Comparison of ENCODE assay signal across 9 mouse cellular contexts in genomic region chr11:69966860-69967517, GRCm38 (mm10). TPM values are rescaled to one million over a fixed set of nuclear protein-coding genes. Genes with fewer than 3 reads are reported as not detected.
DNase-seq lines count a peak whose midpoint lies in the region; ATAC-seq and TF ChIP-seq lines count a peak whose summit lies in the region.
"Had no signal": no experiment of that assay in that cellular context is flagged by ENCODE, and none has a peak within 500 bp of the region (broad histone marks: within the 10 kb centered on the region; RNA-seq: fewer than 3 reads in every experiment).

No protein-coding gene starts in this region.

- WGBS in heart, embryonic 11.5 days (ENCODE audit: insufficient replicate concordance): 38% methylated on average over 17 of the region's 17 CpGs
- 40% methylated on average over 17 of the region's 17 CpGs for WGBS in forebrain, embryonic 14.5 days
- 28% methylated on average over 17 of the region's 17 CpGs for WGBS in liver, embryonic 13.5 days (ENCODE audit: insufficient replicate concordance)

- H3K4me3 ChIP-seq in heart, embryonic 11.5 days (ENCODE audit: low read depth, low read length): peak overlapping the region; percentile 33
- H3K4me3 ChIP-seq in E14TG2a.4 (replicated peaks; ENCODE audit: low read length): peak overlapping the region; percentile 79
- peak overlapping the region; percentile 20; the same call in 1 of the 2 replicates for H3K4me3 ChIP-seq in forebrain, embryonic 14.5 days (ENCODE audit: low read depth, low read length)
- peak overlapping the region; percentile 47 for H3K4me3 ChIP-seq in liver, embryonic 13.5 days (replicated peaks)

- peaks cover 10% of the 10 kb centered on the region for H3K4me1 ChIP-seq in heart, embryonic 11.5 days (ENCODE audit: control insufficient read depth, insufficient read depth, low read length)
- peaks cover 33% of the 10 kb centered on the region for H3K4me1 ChIP-seq in E14TG2a.4 (replicated peaks; ENCODE audit: low read depth, low read length)
- H3K4me1 ChIP-seq in forebrain, embryonic 14.5 days (ENCODE audit: control insufficient read depth, insufficient read depth, low read length): no peaks in the 10 kb centered on the region
- H3K4me1 ChIP-seq in liver, embryonic 13.5 days (replicated peaks): peaks cover 29% of the 10 kb centered on the region

- peak overlapping the region; percentile 73 for H3K4me2 ChIP-seq in heart, embryonic 11.5 days
- H3K4me2 ChIP-seq in forebrain, embryonic 14.5 days (ENCODE audit: low read length): peak overlapping the region; percentile 33; the same call in 1 of the 2 replicates
- H3K4me2 ChIP-seq in liver, embryonic 13.5 days: peak overlapping the region; percentile 68

- no peak for TF ChIP-seq CTCF in E14TG2a.4 (conservative IDR thresholded peaks at IDR 0.05; ENCODE audit: low read length)

- H3K9ac ChIP-seq in heart, embryonic 11.5 days (ENCODE audit: low read depth, low read length): peak overlapping the region; percentile 56
- peak overlapping the region; percentile 50; the same call in 1 of the 2 replicates for H3K9ac ChIP-seq in forebrain, embryonic 14.5 days (ENCODE audit: low read length)
- H3K9ac ChIP-seq in liver, embryonic 13.5 days: 0 out of 2 replicates have a peak overlapping the region, but pooled peaks have one; percentile 15

- no peaks in the 10 kb centered on the region for H3K9me3 ChIP-seq in heart, embryonic 11.5 days (replicated peaks; ENCODE audit: control insufficient read depth, low read length)
- no peaks in the 10 kb centered on the region for H3K9me3 ChIP-seq in E14TG2a.4 (ENCODE audit: low read length)
- H3K9me3 ChIP-seq in forebrain, embryonic 14.5 days (replicated peaks; ENCODE audit: control insufficient read depth, low read length): no peaks in the 10 kb centered on the region
- H3K9me3 ChIP-seq in liver, embryonic 13.5 days (replicated peaks): no peaks in the 10 kb centered on the region

- peaks cover 13% of the 10 kb centered on the region for H3K36me3 ChIP-seq in heart, embryonic 11.5 days (ENCODE audit: control insufficient read depth, insufficient read depth, low read length)
- peaks cover 40% of the 10 kb centered on the region for H3K36me3 ChIP-seq in E14TG2a.4 (ENCODE audit: insufficient read depth, low read length)
- peaks cover 35% of the 10 kb centered on the region for H3K36me3 ChIP-seq in forebrain, embryonic 14.5 days (ENCODE audit: control insufficient read depth, insufficient read depth, low read length)
- H3K36me3 ChIP-seq in liver, embryonic 13.5 days: peaks cover 32% of the 10 kb centered on the region

- no peak for DNase-seq in heart, postnatal 14 days
- no peak for DNase-seq in forebrain, embryonic 14.5 days (ENCODE audit: low spot score)
- no peak for DNase-seq in liver, embryonic 13.5 days
- DNase-seq in cerebellum, adult 9-10 months: no peak
- DNase-seq in thymus, postnatal 4 days: no peak
- DNase-seq in kidney, adult 18-20 months: no peak

- no peak overlapping the region for H3K27ac ChIP-seq in heart, embryonic 11.5 days (ENCODE audit: low read depth, low read length)
- no peak overlapping the region for H3K27ac ChIP-seq in forebrain, embryonic 14.5 days (ENCODE audit: low read depth, low read length)
- no peak overlapping the region for H3K27ac ChIP-seq in liver, embryonic 13.5 days

- intact Hi-C loops in heart, postnatal 14 days (cut with DNase I): no loop called here

- no peak for ATAC-seq in heart, embryonic 11.5 days (replicated peaks; ENCODE audit: insufficient number of reproducible peaks, low FRiP score, low TSS enrichment)
- ATAC-seq in forebrain, embryonic 14.5 days: no peak
- ATAC-seq in liver, embryonic 13.5 days (ENCODE audit: low read depth): 0 out of 2 replicates have a peak, but pooled peaks have one; percentile 4

- peaks cover 53% of the 10 kb centered on the region for H3K27me3 ChIP-seq in heart, embryonic 11.5 days (ENCODE audit: control insufficient read depth, insufficient read depth, low read length)
- peaks cover 44% of the 10 kb centered on the region for H3K27me3 ChIP-seq in E14TG2a.4 (ENCODE audit: insufficient read depth, low read length)
- H3K27me3 ChIP-seq in forebrain, embryonic 14.5 days (replicated peaks; ENCODE audit: control insufficient read depth, insufficient read depth, low read length): peaks cover 43% of the 10 kb centered on the region
- H3K27me3 ChIP-seq in liver, embryonic 13.5 days: peaks cover 67% of the 10 kb centered on the region

RNA-seq across cellular contexts. Expression of gene Cldn7, which starts 2.4 kb away (rescaled TPM):
- 2.4 and 3.0 TPM in 2 replicates for polyA plus RNA-seq in heart, embryonic 11.5 days (2014; fragmentation: Nextera tagmentation; extraction: Ambion mirVana)
- total RNA-seq in heart, postnatal 14 days (2021): under 1 TPM in 1 of 2 experiments, not detected in 1; 0.48 TPM
- polyA plus RNA-seq in forebrain, embryonic 14.5 days (2014; fragmentation: Nextera tagmentation; extraction: Ambion mirVana): not detected in 2 replicates
- polyA plus RNA-seq in liver, embryonic 13.5 days (2015; fragmentation: Nextera tagmentation; extraction: Ambion mirVana): 2.4 and 4.2 TPM in 2 replicates
- total RNA-seq: layer of hippocampus, postnatal 14 days had no signal

RNA-seq across cellular contexts. Expression of gene Ctdnep1, which starts 14.0 kb away (rescaled TPM):
- 20.3 and 22.2 TPM in 2 replicates for polyA plus RNA-seq in heart, embryonic 11.5 days (2014; fragmentation: Nextera tagmentation; extraction: Ambion mirVana)
- 100 to 1,000 TPM; 143 to 147 TPM for total RNA-seq in heart, postnatal 14 days (2021)
- 24.0 and 26.1 TPM in 2 replicates for polyA plus RNA-seq in forebrain, embryonic 14.5 days (2014; fragmentation: Nextera tagmentation; extraction: Ambion mirVana)
- polyA plus RNA-seq in liver, embryonic 13.5 days (2015; fragmentation: Nextera tagmentation; extraction: Ambion mirVana): 8.7 and 10.1 TPM in 2 replicates

RNA-seq across cellular contexts. Expression of gene Elp5, which starts 15.3 kb away (rescaled TPM):
- polyA plus RNA-seq in heart, embryonic 11.5 days (2014; fragmentation: Nextera tagmentation; extraction: Ambion mirVana): 120 and 130 TPM in 2 replicates
- 10 to 100 TPM; 52.4 to 59.0 TPM for total RNA-seq in heart, postnatal 14 days (2021)
- polyA plus RNA-seq in forebrain, embryonic 14.5 days (2014; fragmentation: Nextera tagmentation; extraction: Ambion mirVana): 189 and 203 TPM in 2 replicates
- 84.9 and 86.9 TPM in 2 replicates for polyA plus RNA-seq in liver, embryonic 13.5 days (2015; fragmentation: Nextera tagmentation; extraction: Ambion mirVana)

RNA-seq across cellular contexts. Expression of gene Slc2a4, which starts 19.0 kb away (rescaled TPM):
- polyA plus RNA-seq in heart, embryonic 11.5 days (2014; fragmentation: Nextera tagmentation; extraction: Ambion mirVana): 22.0 and 22.8 TPM in 2 replicates
- total RNA-seq in heart, postnatal 14 days (2021): 100 to 1,000 TPM; 206 to 234 TPM
- polyA plus RNA-seq in forebrain, embryonic 14.5 days (2014; fragmentation: Nextera tagmentation; extraction: Ambion mirVana): 5.5 and 6.7 TPM in 2 replicates
- 14.2 TPM in 2 replicates for polyA plus RNA-seq in liver, embryonic 13.5 days (2015; fragmentation: Nextera tagmentation; extraction: Ambion mirVana)

RNA-seq across cellular contexts. Expression of gene Gabarap, which starts 24.0 kb away (rescaled TPM):
- 481 and 489 TPM in 2 replicates for polyA plus RNA-seq in heart, embryonic 11.5 days (2014; fragmentation: Nextera tagmentation; extraction: Ambion mirVana)
- total RNA-seq in heart, postnatal 14 days (2021): 100 to 1,000 TPM; 249 to 257 TPM
- polyA plus RNA-seq in forebrain, embryonic 14.5 days (2014; fragmentation: Nextera tagmentation; extraction: Ambion mirVana): 701 and 779 TPM in 2 replicates
- polyA plus RNA-seq in liver, embryonic 13.5 days (2015; fragmentation: Nextera tagmentation; extraction: Ambion mirVana): 259 and 294 TPM in 2 replicates

Comparison
In these comparisons a context has a peak if more than half of its experiments do, and no peak if none do; other contexts are left out.
1. H3K4me3 ChIP-seq: peak in every context shown above with its lines; median percentile 79 in E14TG2a.4; 47 in liver, embryonic 13.5 days; 33 in heart, embryonic 11.5 days; 20 in forebrain, embryonic 14.5 days.